Mouse (Mus musculus): Measurements from ENCODE around the gene Grn.

DNA sequence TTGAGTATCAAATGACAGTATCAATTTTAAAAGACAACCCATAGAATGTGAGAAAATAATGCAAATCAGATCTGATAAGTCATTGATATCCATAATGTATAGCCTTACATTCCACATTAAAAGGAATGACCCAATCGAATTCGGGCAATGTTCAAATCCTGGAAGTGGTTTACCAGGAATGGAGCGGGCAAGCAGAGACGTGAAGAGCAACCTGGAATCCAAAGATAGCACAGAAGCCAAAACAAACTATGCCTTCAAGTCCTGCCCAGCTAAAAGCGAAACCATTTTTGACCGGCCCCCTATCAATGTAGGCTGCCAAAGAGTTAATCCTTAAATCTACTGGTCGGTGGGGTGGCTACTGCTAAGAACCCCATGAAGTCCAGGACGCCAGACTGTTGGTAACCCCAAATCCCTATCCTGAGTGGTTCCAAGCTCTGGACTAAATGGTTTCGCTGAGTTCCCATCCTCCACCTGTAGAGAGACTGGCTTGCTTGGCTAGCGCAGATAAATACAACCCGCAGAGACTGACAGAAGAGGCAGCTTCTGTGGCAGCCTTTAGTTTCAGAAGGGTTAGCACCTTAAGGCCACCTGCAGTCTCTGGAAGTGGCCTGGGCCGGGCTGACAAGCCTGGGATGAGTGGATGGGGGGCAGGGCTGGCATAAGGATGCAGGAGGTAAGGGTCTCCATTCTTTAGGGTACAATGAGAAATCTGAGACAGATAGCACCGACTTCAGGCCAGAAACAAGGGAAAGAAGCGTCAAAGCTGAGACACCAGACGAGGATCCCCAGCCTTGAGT lies 37.5 kb upstream of the Grn start:
- TF ChIP-seq CTCF (IDR thresholded peaks at IDR 0.05; ENCODE audit: control insufficient read depth, insufficient read depth, insufficient read length) (no peak), FOSL1 (IDR thresholded peaks at IDR 0.05; ENCODE audit: insufficient read depth, low read length, poor library complexity, severe bottlenecking) (no peak), CEBPB (IDR thresholded peaks at IDR 0.05; ENCODE audit: low read depth) (no peak), MYOG (IDR thresholded peaks at IDR 0.05; ENCODE audit: control insufficient read depth, extremely low read depth, insufficient read length) (no peak), MAX (IDR thresholded peaks at IDR 0.05) (no peak)

All from C2C12 (cell line).